Mouse (Mus musculus) olfactory bulb, adult 2 months (tissue): ENCODE measurements around the gene Nfib. TPM values are rescaled to one million over a fixed set of nuclear protein-coding genes. Genes with fewer than 3 reads are reported as not detected.

ENCODE experiments used
- H3K27ac ChIP-seq: fragments of 200-500 bp; 2 replicates; pipeline ENCODE4 v1.5.1; 2012; ENCODE audit warnings: low read depth, low read length; ENCODE audit not compliant: insufficient read depth
- H3K4me1 ChIP-seq: fragments of 200-500 bp; 2 replicates; pipeline ENCODE4 v1.6.1; 2012; ENCODE audit warnings: low read length; ENCODE audit not compliant: control insufficient read depth, insufficient read depth
- H3K4me3 ChIP-seq: fragments of 200-500 bp; 2 replicates; pipeline ENCODE4 v1.5.1; 2012; ENCODE audit warnings: mild to moderate bottlenecking, low read depth, low read length, moderate library complexity; ENCODE audit not compliant: insufficient read depth
- CTCF ChIP-seq: fragments of 200-500 bp; IDR thresholded peaks from 2 replicates; pipeline ENCODE4 v1.5.1; 2012; ENCODE audit warnings: low read depth, mild to moderate bottlenecking, low read length, moderate library complexity; ENCODE audit not compliant: insufficient read depth
- POLR2A ChIP-seq: fragments of 200-500 bp; IDR thresholded peaks from 2 replicates; pipeline ENCODE4 v1.6.1; 2012; ENCODE audit warnings: mild to moderate bottlenecking, low read depth, low read length, moderate library complexity; ENCODE audit not compliant: insufficient read depth
- WGBS: fragments of 180-500 bp; shearing (Covaris S2); methylation state at CpG from one replicate; pipeline ENCODE4 v1.1.7; 2018; 5-methylcytosine and 5-hydroxymethylcytosine counted together
- polyA plus RNA-seq: library from polyadenylated mRNA; stranded (reverse); fragments of >200 nt; gene quantifications from 2 replicates; pipeline ENCODE4 v1.2.4, GENCODE M21; 2012; ENCODE audit warnings: low replicate concordance; ENCODE audit not compliant: missing spikeins, insufficient read depth, insufficient read length

Nfib gene
- polyA plus RNA-seq, 1 experiment: not detected

GRCm38 (mm10) chr4:82497141-82497566 lies 208.4 kb downstream of the Nfib start:
- TF ChIP-seq CTCF (no peak), POLR2A (no peak)
- peak overlapping the region; percentile 16 for H3K4me3 ChIP-seq
- 41% methylated on average over 8 of the region's 8 CpGs for WGBS
- peaks cover 7% of the 10 kb centered on the region for H3K4me1 ChIP-seq
- H3K27ac ChIP-seq: peak overlapping the region; percentile 46; the same call in 1 of the 2 replicates

- 38% methylated on average over 5 of the region's 5 CpGs for WGBS
- no peak for TF ChIP-seq CTCF
- no peak for TF ChIP-seq POLR2A
- Histone ChIP-seq H3K4me1 (peaks cover 7% of the 10 kb centered on the region), H3K4me3 (no peak overlapping the region), H3K27ac (no peak overlapping the region)
These were observed 209.2 kb downstream of the Nfib start for GRCm38 (mm10) chr4:82496383-82496782.

GRCm38 (mm10) chr4:82495605-82496004 lies 209.9 kb downstream of the Nfib start:
- no peak for TF ChIP-seq CTCF
- TF ChIP-seq POLR2A: no peak
- Histone ChIP-seq H3K4me1 (peaks cover 7% of the 10 kb centered on the region), H3K27ac (peak overlapping the region; percentile 67), H3K4me3 (no peak overlapping the region)
- WGBS: 59% methylated on average over 6 of the region's 6 CpGs

GRCm38 (mm10) chr4:82494829-82495228 lies 210.7 kb downstream of the Nfib start:
- Histone ChIP-seq H3K27ac (no peak overlapping the region), H3K4me1 (peaks cover 7% of the 10 kb centered on the region), H3K4me3 (0 out of 2 replicates have a peak overlapping the region, but pooled peaks have one; percentile 7)
- TF ChIP-seq POLR2A (no peak), CTCF (no peak)
- 52% methylated on average over 10 of the region's 10 CpGs for WGBS

DNA sequence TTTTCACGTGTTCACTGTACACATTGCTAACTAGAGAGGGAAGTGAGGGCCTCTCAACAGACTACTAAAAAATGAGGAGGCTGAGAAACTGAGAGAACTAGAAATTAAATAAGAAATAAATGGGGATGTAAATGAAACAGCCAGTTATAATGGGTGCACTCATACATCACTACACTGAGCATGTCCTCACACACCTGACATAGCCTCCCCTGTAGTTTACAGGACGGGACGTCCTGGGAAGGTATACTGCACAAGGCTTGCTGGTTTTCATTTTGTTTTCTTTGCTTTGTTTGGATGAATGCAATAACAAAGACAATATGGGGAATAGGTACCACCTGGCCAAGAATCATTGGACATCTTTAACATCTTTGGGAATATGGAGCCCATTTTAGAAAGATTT lies 211.1 kb downstream of the Nfib start:
- H3K4me1 ChIP-seq: peaks cover 7% of the 10 kb centered on the region
- no peak overlapping the region for H3K27ac ChIP-seq
- WGBS: 68% methylated on average over 3 of the region's 3 CpGs
- TF ChIP-seq POLR2A: no peak
- no peak for TF ChIP-seq CTCF
- no peak overlapping the region for H3K4me3 ChIP-seq

DNA sequence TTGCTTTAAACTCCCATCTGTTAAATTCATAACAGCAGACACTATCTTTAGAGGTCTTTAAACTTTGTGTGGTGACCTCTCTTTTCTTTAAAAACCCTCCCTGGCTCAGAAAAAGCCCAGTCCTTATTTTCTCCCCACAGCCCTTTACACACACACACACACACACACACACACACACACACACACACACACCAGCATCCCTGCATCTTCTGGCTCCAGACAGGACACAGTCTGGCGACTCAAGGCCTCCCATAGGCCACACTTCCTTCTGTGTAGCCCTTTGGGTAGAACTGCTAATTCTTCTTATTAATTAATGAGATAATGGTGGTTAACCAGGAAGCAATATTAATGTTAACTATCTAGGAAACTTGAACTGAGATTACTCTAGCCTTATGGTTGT lies 211.7 kb downstream of the Nfib start:
- 62% methylated on average over 1 of the region's 1 CpGs for WGBS
- H3K27ac ChIP-seq: 0 out of 2 replicates have a peak overlapping the region, but pooled peaks have one; percentile 44
- peaks cover 7% of the 10 kb centered on the region for H3K4me1 ChIP-seq
- TF ChIP-seq CTCF (no peak), POLR2A (no peak)
- H3K4me3 ChIP-seq: no peak overlapping the region

- WGBS: 63% methylated on average over 7 of the region's 7 CpGs
- Histone ChIP-seq H3K27ac (no peak overlapping the region), H3K4me3 (no peak overlapping the region), H3K4me1 (peaks cover 6% of the 10 kb centered on the region)
- TF ChIP-seq CTCF (no peak), POLR2A (no peak)
These were observed 212.2 kb downstream of the Nfib start for GRCm38 (mm10) chr4:82493363-82493762.

- WGBS: 60% methylated on average over 2 of the region's 2 CpGs
- Histone ChIP-seq H3K27ac (no peak overlapping the region), H3K4me1 (no peaks in the 10 kb centered on the region; the same call in 1 of the 2 replicates), H3K4me3 (no peak overlapping the region)
- TF ChIP-seq POLR2A (no peak), CTCF (no peak)
These were observed 212.8 kb downstream of the Nfib start for GRCm38 (mm10) chr4:82492737-82493136.

GRCm38 (mm10) chr4:82489939-82490338 lies 215.6 kb downstream of the Nfib start:
- TF ChIP-seq POLR2A (no peak), CTCF (no peak)
- Histone ChIP-seq H3K4me3 (no peak overlapping the region), H3K27ac (no peak overlapping the region), H3K4me1 (no peaks in the 10 kb centered on the region; the same call in 1 of the 2 replicates)
- WGBS: 68% methylated on average over 2 of the region's 2 CpGs

DNA sequence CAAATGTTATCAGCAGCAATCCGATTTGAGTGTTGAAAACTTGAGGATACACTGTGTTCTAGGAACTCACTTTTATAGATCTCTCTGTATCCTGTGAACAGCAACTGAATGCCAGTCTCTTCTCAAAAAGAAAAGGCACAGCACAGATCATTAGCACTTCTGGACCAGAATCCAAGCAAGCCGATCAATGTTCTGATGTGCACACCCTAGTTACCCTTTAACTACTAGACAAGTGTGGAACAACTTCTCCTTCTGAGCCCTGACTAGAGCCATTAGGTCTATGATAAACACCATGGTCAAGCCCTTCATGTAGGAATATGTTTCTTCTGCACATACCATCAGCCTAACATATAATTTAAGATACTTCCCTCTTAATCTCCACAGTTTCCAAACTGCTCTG lies 219.6 kb downstream of the Nfib start:
- Histone ChIP-seq H3K4me3 (no peak overlapping the region), H3K4me1 (no peaks in the 10 kb centered on the region; the same call in 1 of the 2 replicates), H3K27ac (no peak overlapping the region)
- TF ChIP-seq CTCF (no peak), POLR2A (no peak)
- 63% methylated on average over 2 of the region's 2 CpGs for WGBS
